8 mouse cellular contexts compared by ENCODE assay signal in genomic region chr2:170185137-170185837, GRCm38 (mm10). TPM values are rescaled to one million over a fixed set of nuclear protein-coding genes. Genes with fewer than 3 reads are reported as not detected.
DNase-seq lines count a peak whose midpoint lies in the region; ATAC-seq and TF ChIP-seq lines count a peak whose summit lies in the region.

No protein-coding gene starts in this region.

- peak overlapping the region; percentile 57 for H3K4me3 ChIP-seq in heart, embryonic 11.5 days (ENCODE audit: low read depth, low read length)
- peak overlapping the region; percentile 59 for H3K4me3 ChIP-seq in ES-Bruce4 (ENCODE audit: low read depth, low read length)
- H3K4me3 ChIP-seq in hindbrain, embryonic 10.5 days: peak overlapping the region; percentile 65

- DNase-seq in heart, adult 8-10 months (ENCODE audit: low spot score): no peak
- DNase-seq in hindbrain, embryonic 10.5 days (ENCODE audit: low spot score): no peak
- DNase-seq in embryo, embryonic 11 days: no peak
- no peak for DNase-seq in left cerebral cortex, adult 8-10 months (ENCODE audit: low spot score in 2 of 2)
- DNase-seq in cerebellum, postnatal 25 days: no peak

- peak overlapping the region; percentile 73 for H3K9ac ChIP-seq in heart, embryonic 11.5 days (ENCODE audit: low read depth, low read length)
- peak overlapping the region; percentile 76 for H3K9ac ChIP-seq in ES-Bruce4 (ENCODE audit: low read depth, poor library complexity, severe bottlenecking)

- no peak overlapping the region; the same call in 1 of the 2 replicates for H3K27ac ChIP-seq in heart, embryonic 11.5 days (ENCODE audit: low read depth, low read length)
- peak overlapping the region; percentile 99 for H3K27ac ChIP-seq in ES-Bruce4 (ENCODE audit: insufficient read depth, low read length)
- peak overlapping the region; percentile 90 for H3K27ac ChIP-seq in hindbrain, embryonic 10.5 days

- ATAC-seq in heart, embryonic 11.5 days (replicated peaks; ENCODE audit: insufficient number of reproducible peaks, low FRiP score, low TSS enrichment): no peak
- peak; percentile 49 for ATAC-seq in megakaryocyte progenitor cell, adult 5-6 weeks (replicated peaks; ENCODE audit: poor library complexity)

- peaks cover 4% of the 10 kb centered on the region; the same call in 1 of the 2 replicates for H3K4me1 ChIP-seq in heart, embryonic 11.5 days (ENCODE audit: control insufficient read depth, insufficient read depth, low read length)
- peaks cover 3% of the 10 kb centered on the region for H3K4me1 ChIP-seq in ES-Bruce4 (ENCODE audit: control insufficient read depth, insufficient read depth, low read length)
- peaks cover 18% of the 10 kb centered on the region for H3K4me1 ChIP-seq in hindbrain, embryonic 10.5 days (replicated peaks)

- no peaks in the 10 kb centered on the region for H3K36me3 ChIP-seq in heart, embryonic 11.5 days (ENCODE audit: control insufficient read depth, insufficient read depth, low read length)
- no peaks in the 10 kb centered on the region for H3K36me3 ChIP-seq in ES-Bruce4 (ENCODE audit: control insufficient read depth, insufficient read depth, low read length, poor library complexity, severe bottlenecking)
- H3K36me3 ChIP-seq in hindbrain, embryonic 10.5 days: no peaks in the 10 kb centered on the region

- no peak for TF ChIP-seq POLR2A in ES-Bruce4 (IDR thresholded peaks at IDR 0.05; ENCODE audit: insufficient read depth, low read length)

- H3K4me2 ChIP-seq in heart, embryonic 11.5 days: peak overlapping the region; percentile 71

- TF ChIP-seq EP300 in ES-Bruce4 (IDR thresholded peaks at IDR 0.05; ENCODE audit: insufficient read depth, low read depth, low read length): no peak

- H3K9me3 ChIP-seq in heart, embryonic 11.5 days (replicated peaks; ENCODE audit: control insufficient read depth, low read length): no peaks in the 10 kb centered on the region
- no peaks in the 10 kb centered on the region for H3K9me3 ChIP-seq in ES-Bruce4 (replicated peaks; ENCODE audit: control insufficient read depth, insufficient read depth, low read length, poor library complexity, severe bottlenecking)
- H3K9me3 ChIP-seq in hindbrain, embryonic 10.5 days: no peaks in the 10 kb centered on the region

- H3K27me3 ChIP-seq in heart, embryonic 11.5 days (ENCODE audit: control insufficient read depth, insufficient read depth, low read length): no peaks in the 10 kb centered on the region
- no peaks in the 10 kb centered on the region for H3K27me3 ChIP-seq in ES-Bruce4 (ENCODE audit: control insufficient read depth, insufficient read depth, low read length, poor library complexity, severe bottlenecking)
- no peaks in the 10 kb centered on the region for H3K27me3 ChIP-seq in hindbrain, embryonic 10.5 days (ENCODE audit: insufficient read depth, poor library complexity, severe bottlenecking)

- no peak for TF ChIP-seq CTCF in ES-Bruce4 (IDR thresholded peaks at IDR 0.05; ENCODE audit: low read depth, low read length)

- 68% methylated on average over 4 of the region's 4 CpGs for WGBS in heart, embryonic 11.5 days (ENCODE audit: insufficient replicate concordance)
- 79% methylated on average over 4 of the region's 4 CpGs for WGBS in hindbrain, embryonic 10.5 days

RNA-seq across cellular contexts. Expression of gene Zfp217, which starts 37.4 kb away (rescaled TPM):
- polyA plus RNA-seq in heart, embryonic 11.5 days (2014; fragmentation: Nextera tagmentation; extraction: Ambion mirVana): 2.9 and 3.7 TPM in 2 replicates
- total RNA-seq in heart, adult 8-10 months (2022): 10 to 100 TPM in 1 of 4 experiments, 1 to 10 TPM in 3; 7.4 to 12.0 (median 8.9) TPM
- 39.6 and 39.9 TPM in 2 replicates for polyA plus RNA-seq in ES-Bruce4 (2011; ENCODE audit: insufficient read depth, insufficient read length, low read depth, missing spikeins)
- polyA plus RNA-seq in hindbrain, embryonic 10.5 days (2016; fragmentation: Nextera tagmentation; extraction: Ambion mirVana): 3.0 TPM in 2 replicates
- total RNA-seq in megakaryocyte progenitor cell, adult 5-6 weeks (2015): 23.6 and 30.2 TPM in 2 replicates
- total RNA-seq in megakaryocyte progenitor cell, adult 5-6 weeks (2017): 30.4 and 31.2 TPM in 2 replicates
- 1 to 10 TPM; 2.5 to 4.4 (median 3.3) TPM for total RNA-seq in left cerebral cortex, adult 8-10 months (2022)
